Mouse (Mus musculus) adrenal gland, postnatal 36 days (tissue): Measurements from ENCODE around the gene Thap4. TPM values are rescaled to one million over a fixed set of nuclear protein-coding genes. Genes with fewer than 3 reads are reported as not detected.
"Not testable (repeated sequence)": the region's sequence is repeated elsewhere in the genome, so short reads cannot be mapped to it uniquely, and the experiment has no call there.

Source experiments
- DNase-seq, 2 experiments: peaks; one replicate each; pipeline ENCODE4 v3.0.0; 2021; ENCODE audit warnings: mixed read lengths in 1 of 2
- total RNA-seq, 2 experiments: library from RNA; stranded (reverse); gene quantifications; 2 replicates each; pipeline ENCODE4 v1.2.3; 2021

The Thap4 gene
- total RNA-seq, 2 experiments from 2014 or later = 45.4 to 57.4 TPM

DNA sequence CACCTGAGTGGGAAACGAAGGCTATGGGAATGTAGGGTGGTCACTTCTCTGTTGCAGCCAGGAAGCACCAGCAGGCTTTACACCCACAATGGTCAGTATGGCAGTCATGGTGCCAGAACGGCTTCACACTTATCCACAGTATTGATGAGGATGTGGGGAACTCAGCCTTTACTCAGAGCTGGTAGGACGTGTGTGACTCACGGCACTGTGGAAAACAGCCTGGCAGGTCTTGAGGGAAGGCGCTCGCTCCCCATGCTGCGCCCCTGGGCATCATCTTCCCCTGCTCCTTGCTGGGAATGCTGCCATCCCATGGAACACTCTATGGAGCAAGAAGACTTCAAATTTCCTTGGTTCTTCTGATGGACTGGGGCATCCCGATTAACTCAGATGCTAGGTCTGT, 63.6 kb downstream of the Thap4 start:
- DNase-seq = no peak

DNA sequence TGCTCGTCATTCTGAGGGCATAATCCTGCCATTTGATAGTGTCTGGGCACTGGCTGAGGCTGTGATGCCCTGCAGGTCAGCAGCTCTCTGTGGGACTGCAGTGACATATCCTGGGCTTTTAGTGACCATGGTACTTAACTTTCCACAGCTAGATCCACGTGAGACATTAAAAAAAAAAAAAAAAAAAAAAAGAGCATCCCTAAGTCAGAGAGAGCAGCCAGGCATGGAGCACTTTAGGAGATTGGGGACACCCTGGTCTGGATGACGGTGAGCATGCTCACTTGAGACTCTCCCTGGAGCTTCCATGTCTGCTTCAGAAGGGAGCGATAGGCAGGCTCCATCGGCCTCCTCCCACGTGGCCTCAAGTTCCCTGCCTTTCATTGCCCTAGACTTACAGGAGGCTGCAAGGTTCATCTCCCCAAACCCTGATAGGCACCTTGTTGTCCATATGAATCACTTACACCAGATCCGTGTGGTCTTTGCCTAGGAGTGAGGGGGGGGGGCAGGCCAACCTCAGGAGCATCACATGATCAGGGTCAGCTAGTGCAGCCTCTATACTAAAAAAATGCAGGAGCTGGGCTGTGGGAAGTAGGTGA, 64.7 kb downstream of the Thap4 start:
- DNase-seq = no peak

DNA sequence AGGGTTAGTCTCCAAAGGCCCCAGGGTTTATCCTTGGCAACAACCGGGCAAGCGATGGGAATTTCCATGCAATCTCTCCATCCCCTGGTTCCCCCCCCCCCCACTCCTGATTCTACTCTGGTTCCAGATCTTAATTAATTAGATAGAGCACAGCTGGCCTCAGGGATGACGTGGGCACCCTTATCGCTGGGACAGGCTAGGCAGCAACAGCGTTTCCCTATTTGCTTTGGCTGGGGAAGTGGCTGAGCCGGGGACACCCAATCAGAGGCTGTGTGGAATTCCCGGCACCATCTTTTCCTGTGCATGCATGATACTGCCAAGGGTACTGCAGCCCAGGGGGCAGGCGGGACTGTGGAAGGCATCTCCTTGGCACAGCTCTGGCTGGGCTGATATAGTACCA, 66.5 kb downstream of the Thap4 start:
- DNase-seq = peak; percentile 27 to 39

DNA sequence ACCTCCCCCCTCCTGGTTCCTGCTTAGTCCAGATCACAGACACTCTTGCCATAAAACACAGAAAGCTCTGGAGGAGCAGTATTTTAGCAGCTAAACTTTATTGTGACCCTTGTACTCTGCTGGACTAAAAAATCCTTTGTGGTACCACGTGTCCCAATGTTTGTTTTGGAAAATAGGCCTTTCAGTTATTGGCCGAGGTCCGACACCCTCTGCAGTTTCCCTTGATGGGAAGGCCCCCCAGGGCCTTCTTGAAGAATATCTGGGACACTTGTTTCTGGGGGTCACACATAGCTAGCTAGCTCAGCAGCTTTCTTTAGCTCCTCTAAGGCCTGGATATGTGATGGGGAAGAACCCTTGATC, 67.7 kb downstream of the Thap4 start:
- no peak for DNase-seq

DNA sequence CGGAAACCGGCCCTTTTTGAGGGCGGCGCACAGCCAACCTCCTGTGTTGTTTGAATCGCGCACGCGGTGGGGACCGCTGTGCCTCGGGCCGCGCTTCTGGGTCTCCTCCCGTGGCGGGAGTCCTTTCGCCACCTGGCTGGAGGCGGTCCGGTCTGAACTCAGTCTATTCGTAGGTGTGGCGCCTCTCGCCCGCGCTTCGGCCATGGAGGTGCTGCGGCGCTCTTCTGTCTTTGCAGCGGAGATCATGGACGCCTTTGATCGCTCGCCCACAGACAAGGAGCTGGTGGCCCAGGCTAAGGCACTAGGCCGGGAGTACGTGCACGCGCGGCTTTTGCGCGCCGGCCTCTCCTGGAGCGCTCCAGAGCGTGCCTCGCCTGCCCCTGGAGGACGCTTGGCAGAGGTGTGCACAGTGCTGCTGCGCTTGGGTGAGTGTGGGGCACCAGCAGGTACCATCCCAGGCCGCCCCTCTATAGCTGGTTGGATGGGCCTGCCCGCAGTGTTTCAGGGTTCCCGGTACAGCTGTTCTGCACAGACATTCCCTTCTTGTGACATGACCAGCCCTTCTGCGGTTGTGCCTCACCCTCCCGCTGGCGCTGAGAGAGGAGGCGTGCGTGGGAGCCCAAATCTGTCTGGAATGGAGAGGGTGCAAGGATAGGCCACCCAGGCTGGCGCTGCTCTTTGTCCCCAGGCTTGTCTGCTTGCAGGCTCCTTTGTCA, 68.3 kb downstream of the Thap4 start:
- DNase-seq = peak; percentile 69 to 77

DNA sequence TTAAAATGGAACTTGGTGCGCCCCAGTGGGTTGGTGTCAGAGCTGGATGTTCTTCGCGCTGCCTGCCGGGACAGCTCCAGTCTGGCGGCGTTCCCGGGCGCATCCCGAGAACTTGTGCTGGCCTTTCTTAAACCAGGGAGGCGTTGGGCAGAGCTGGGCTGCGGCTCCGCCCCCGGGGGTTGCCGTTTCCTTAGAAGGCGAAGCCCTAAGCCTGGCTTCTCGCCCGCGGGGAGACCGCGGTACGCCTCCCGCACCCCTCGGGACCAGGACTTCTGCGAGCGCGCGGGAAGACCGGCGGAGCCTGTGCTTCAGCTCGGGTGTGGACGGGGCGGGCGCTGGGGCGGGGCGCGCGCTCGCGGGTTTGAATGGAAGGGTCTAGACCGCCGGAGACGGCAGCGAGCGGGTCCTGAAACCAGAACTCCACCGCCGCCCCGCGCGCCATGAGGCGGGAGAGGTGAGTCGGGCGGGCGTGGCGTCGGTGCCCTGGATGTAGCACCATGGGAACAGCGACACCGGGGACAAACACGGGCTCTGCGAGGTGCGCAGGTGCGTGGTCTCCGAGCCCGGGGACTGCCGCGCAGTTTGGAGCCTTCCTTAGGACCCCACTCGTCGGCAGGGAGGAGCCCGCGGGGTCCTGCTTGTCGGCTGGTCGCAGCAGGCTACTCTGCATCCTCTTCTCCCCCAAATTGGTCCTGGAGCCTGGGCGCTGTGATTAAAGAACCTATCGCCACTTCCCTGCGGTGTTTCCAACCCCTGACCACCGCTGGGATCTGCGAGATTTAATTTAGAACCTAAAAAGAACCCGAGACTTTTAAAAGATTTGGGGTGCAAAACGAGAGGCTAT, 69.0 kb downstream of the Thap4 start, which contains the start of gene Bok:
Gene Bok (plus strand): TSS at position 260 of the 844 bp plus-strand sequence.
- peak; percentile 87 to 93 for DNase-seq

DNA sequence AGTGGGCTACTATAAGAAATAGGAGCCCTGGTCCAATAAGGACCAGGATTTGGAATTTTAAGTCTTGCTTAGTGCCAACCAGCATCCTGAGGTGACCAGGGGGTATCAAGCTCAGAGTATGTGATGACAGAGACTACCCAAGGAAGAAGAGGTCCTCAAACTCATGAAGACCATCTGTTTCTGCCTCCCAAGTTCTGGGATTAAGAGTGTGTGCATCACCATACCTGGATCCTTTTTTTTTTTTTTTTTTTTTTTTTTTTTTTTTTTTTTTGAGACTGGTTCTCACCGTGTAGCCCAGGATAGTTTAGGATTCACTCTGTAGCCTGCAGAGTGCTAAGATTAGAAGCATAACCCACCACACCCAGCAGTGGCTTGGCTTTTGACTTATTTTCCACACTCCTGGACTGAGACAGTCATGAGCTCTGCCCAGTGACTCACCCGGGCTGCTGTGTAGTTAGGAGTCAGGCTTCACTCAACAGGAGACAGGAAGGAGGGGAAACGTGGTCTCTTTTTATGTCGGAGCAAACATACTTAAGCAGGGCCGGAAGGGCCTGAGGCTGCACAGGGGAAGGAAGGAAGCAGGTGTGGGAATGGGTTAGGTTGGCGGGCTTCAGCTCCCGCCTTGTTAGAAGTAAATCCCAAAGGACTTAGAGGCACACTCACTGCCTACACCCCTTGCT, 74.6 kb downstream of the Thap4 start:
- DNase-seq = peak; percentile 31 to 67

DNA sequence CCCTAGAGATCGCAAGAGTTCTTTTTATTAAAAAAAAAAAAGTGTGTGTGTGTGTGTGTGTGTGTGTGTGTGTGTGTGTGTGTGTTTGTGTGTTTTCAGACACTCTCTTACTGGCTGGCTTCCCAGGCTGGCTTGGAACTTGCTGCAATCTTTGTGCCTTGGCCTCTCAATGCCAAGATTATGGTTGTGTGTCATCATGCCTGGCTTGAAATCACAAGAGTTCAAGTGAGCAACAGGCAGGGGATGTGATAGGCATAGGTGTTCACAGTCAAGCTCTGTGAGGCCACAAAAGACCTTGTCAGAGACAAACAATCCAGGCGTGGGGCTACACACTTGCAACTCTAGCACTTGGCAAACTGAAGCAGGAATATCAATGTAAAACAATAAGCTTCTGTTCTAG, 76.3 kb downstream of the Thap4 start:
- DNase-seq = peak; percentile 66 to 72

DNA sequence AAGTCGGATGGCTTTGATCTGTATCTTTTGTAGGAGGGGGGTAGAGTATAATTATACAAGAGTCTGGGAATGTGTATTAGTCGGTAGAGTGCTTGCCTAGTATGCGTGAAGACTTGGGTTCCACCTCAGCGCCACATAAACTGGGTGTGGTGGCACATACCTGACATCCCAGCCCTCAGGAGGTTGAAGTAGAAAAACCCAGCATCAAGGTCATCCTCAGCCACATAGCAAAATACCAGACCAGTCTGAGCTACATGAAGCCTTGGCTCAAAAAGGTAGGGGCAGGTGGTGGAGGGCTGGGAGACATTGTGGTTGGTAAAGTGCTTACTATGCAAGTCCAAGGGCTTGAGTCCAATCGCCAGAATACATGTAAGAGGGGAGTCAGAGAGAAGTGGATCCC, 82.0 kb downstream of the Thap4 start:
- DNase-seq = no peak

DNA sequence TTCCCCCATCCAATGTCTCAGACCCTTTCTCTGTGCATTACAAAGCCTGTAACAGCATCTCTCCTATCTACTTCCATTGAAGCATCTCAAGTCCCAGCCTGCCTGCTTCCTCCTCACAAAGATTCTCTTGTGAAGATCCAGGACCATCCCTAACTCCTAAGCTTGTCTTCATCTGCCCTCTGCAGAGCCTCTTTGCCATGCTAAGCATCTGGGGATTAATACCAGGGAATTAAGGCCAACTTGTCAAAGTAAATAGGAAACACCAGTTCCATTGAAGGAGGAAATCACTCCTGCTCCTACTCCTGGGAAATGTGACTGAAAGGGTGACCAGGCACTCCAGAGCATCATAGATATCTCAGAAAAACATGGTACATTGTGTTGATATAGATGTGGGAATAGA, 84.7 kb downstream of the Thap4 start:
- DNase-seq = no peak

DNA sequence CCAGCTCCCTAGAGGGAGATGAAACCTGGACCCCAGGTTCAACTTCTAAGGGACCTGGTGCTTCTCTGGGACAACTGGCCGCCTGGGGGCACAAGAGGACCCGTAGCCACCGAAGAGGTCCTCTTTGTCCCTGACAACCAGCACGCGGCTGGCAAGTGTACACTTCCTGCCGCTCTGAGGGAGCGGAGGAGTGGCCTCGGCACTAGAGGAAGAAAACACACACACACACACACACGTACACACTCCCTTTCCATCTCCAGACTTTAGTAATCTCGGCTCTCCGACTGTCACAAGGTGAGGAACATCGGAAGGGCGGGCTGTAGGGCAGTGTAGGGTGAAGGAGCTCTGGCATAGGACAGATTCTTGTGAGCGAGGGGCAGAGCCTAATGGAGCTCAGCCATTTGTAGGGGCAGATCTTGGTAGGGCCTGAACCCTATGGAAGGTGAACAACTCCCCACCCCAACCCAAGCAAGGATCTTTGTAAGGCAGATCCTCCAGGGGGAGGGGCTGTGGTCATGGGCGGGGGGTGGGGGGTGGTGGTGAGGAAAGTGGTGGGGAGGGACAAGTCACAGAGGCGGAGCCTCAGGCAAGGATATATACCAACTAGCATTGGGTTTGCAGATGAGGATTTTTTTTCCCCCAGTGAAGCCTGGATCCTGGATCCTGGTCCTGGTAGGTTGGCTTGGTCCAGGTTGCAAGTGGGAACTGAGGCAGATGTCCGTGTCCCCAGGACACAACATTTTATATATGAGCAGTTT, 85.7 kb downstream of the Thap4 start:
- peak; percentile 85 to 92 for DNase-seq

DNA sequence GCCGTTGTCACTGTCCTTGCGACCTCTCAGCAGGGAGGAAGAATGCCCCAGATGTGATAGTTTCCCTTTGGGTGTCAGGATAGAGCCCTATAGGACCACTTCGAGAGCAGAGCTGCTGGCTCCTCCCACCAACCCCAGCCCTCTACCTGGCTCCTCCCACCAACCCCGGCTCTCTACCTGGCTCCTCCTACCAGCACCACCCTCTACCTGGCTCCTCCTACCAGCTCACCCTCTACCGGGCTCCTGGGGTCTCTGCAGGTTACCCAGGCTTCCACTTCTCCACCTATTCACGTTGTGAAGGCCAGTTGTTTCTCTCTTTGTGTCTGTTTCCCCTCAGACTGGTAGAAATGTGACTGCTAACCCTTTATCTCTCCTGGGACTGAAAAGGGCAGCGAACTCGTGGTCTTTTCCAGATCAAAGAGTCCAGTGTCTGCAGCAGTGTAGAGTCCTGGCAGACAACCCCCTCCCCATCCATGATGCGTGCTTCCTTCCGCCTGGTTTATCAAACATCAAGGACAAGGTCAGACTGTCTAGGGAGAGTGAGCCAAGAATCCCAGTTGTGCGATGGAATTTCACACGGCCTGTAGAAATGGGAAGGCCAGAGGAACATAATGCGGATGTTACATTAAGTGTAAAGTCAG, 86.8 kb downstream of the Thap4 start:
- peak; percentile 72 to 75 for DNase-seq

DNA sequence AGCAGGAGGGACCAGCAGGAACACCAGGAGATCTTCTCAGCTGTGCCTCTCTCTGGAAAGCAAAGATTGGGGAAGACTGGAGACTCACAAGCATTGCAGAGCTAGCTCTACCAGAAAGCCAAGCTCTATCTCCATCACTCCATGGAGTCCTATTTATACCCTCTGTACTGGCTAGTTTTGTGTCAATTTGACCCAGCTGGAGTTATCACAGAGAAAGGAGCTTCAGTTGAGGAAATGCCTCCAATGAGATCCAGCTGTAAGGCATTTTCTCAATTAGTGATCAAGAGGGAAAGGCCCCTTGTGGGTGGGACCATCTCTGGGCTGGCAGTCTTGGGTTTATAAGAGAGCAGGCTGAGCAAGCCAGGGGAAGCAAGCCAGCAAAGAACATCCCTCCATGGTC, 96.1 kb downstream of the Thap4 start, which contains the start of gene Stk25:
Gene Stk25 (minus strand): TSS at position 101 of the 400 bp plus-strand sequence.
- not testable (repeated sequence) for DNase-seq

DNA sequence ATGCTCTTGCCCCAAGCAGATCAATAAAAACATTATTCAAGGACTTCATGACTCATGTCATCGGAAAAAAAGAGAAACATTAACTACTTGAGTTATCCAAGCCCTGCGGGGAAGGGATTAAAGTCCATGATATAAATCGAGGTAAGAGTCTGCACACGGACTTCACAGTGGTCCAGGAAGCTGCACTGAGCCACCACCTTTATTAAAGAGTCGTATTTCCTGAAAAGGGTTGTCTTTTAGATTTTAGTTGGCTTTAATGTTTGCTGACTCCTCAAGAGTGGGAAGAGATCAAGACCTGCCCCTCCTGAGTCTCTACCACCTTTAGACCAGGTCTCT, 97.7 kb downstream of the Thap4 start:
- DNase-seq = no peak

DNA sequence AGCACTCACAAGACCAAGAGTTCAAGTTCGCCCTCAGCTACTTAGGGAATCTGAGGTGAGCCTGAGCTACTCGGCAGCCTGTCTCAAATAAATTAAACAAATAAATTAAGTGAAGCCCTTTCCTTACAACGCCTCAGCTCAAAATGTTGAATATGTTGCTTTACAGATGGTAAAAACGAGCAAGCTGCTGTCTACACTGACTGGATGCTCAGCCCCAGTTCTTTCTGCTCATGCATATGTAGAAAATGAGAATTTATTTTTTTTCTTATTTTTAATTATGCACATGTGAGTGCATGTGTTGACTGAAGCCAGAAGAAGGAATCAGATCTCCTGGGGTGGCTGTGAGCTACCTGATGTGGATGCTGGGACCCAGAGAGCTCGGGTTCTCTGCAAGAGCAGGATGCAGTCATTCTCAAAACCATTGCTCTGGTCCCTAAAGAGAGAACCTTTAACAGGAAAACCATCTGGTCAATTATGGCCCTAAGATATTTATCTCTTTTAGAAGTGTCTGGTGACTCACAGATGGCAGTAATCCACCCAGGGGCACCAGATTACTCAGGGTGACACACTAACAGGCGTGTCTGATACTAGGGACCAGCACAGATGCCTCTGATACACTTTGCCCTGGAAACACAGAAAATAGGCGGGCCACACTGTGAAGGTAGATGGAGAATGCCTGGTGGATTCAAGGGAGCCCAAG, 98.2 kb downstream of the Thap4 start:
- DNase-seq = no peak

DNA sequence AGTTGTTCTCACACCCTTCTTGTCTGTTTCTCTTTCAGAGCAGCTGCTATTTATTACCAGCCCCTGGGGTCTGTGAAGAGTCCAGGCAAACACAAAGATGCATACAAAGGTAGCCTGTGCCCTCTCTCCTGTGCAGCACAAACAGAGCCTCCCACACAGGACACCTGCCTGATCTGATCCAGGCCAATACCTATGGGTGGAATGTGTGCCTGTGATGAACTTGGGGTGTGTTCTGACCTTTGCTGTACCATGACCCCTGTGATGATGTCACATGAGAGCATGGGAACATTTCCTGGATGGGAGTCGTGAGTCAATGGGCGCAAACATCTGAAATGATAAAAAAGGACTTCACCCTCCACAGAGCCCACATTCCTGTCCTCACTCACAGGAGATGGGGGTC, 99.9 kb downstream of the Thap4 start:
- no peak for DNase-seq

DNA sequence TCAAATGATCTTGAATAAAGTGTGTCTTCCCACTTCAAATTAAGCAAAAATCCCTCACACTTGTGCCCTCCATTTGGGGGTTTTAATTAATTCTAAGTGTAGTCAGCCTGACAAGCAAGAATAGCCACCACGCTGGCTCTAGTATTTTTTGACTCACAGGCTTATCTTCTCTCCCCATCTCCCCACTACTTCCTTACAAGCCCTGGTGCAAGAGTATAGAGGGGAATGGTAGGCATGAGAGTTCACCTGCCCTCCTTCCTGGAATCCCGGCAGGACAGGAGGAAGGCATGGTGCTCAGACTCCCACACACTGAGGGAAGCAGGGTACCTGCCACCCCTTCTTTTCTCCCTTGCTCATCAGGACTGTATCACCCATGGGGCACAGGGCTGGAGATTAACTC, 100.4 kb downstream of the Thap4 start:
- DNase-seq = no peak
